ENCODE assay signal across 11 mouse cellular contexts in genomic region chr5:113813608-113814007, GRCm38 (mm10). TPM values are rescaled to one million over a fixed set of nuclear protein-coding genes. Genes with fewer than 3 reads are reported as not detected.
DNase-seq lines count a peak whose midpoint lies in the region; ATAC-seq and TF ChIP-seq lines count a peak whose summit lies in the region.
"Had no signal": no experiment of that assay in that cellular context is flagged by ENCODE, and none has a peak within 500 bp of the region (broad histone marks: within the 10 kb centered on the region; RNA-seq: fewer than 3 reads in every experiment).

No protein-coding gene starts in this region.

- TF ChIP-seq EP300 in lung, postnatal 0 days (IDR thresholded peaks at IDR 0.05) = no peak

- ATAC-seq in lung, postnatal 0 days = no peak
- ATAC-seq: forebrain, embryonic 16.5 days had no signal

- no peak for TF ChIP-seq POLR2A in small intestine, adult 2 months (IDR thresholded peaks at IDR 0.05; ENCODE audit: low read depth, low read length)

- 19% methylated on average over 9 of the region's 9 CpGs for WGBS in lung, postnatal 0 days
- 23% methylated on average over 9 of the region's 9 CpGs for WGBS in small intestine, adult 2 months

- no peak overlapping the region for H3K4me2 ChIP-seq in lung, postnatal 0 days (replicated peaks; ENCODE audit: low read depth, low read length)
- H3K4me2 ChIP-seq: heart, embryonic 11.5 days; neural tube, embryonic 12.5 days had no signal

- H3K27me3 ChIP-seq in lung, postnatal 0 days (replicated peaks; ENCODE audit: insufficient read depth, low read length) = no peaks in the 10 kb centered on the region
- H3K27me3 ChIP-seq in small intestine, adult 2 months (ENCODE audit: control insufficient read depth, insufficient read depth, low read length) = no peaks in the 10 kb centered on the region
- H3K27me3 ChIP-seq: neural tube, embryonic 12.5 days had no signal

- DNase-seq in embryo, embryonic 10.5 days (ENCODE audit: low spot score) = peak; percentile 44
- DNase-seq in embryo, embryonic 11 days = no peak
- DNase-seq in lung, postnatal 0 days (ENCODE audit: low spot score) = no peak
- DNase-seq in lung, postnatal 14 days = no peak
- peak; percentile 56 for DNase-seq in WW6 (ENCODE audit: low read depth, low spot score)
- no peak for DNase-seq in layer of hippocampus, adult 8-10 months (ENCODE audit: low spot score in 2 of 2)
- DNase-seq in layer of hippocampus, adult 9-10 months (ENCODE audit: low spot score) = no peak

- TF ChIP-seq CTCF in lung, postnatal 0 days (IDR thresholded peaks at IDR 0.05) = peak; percentile 52
- TF ChIP-seq CTCF in small intestine, adult 2 months (IDR thresholded peaks at IDR 0.05; ENCODE audit: extremely low read depth, insufficient read length, insufficient replicate concordance, low read depth, low read length) = peak; percentile 52; the same call in 1 of the 2 replicates

- no peaks in the 10 kb centered on the region for H3K36me3 ChIP-seq in lung, postnatal 0 days (ENCODE audit: insufficient read depth, low read length)
- no peaks in the 10 kb centered on the region for H3K36me3 ChIP-seq in small intestine, adult 2 months (ENCODE audit: control insufficient read depth, insufficient read depth, low read length)
- H3K36me3 ChIP-seq: neural tube, embryonic 12.5 days had no signal

- H3K4me1 ChIP-seq in lung, postnatal 0 days (ENCODE audit: insufficient read depth, low read depth, low read length) = no peaks in the 10 kb centered on the region
- H3K4me1 ChIP-seq in small intestine, adult 2 months (ENCODE audit: control insufficient read depth, insufficient read depth, insufficient read length, low read length) = no peaks in the 10 kb centered on the region
- H3K4me1 ChIP-seq: neural tube, embryonic 12.5 days had no signal

- H3K27ac ChIP-seq in lung, postnatal 0 days (ENCODE audit: low read length) = no peak overlapping the region
- H3K27ac ChIP-seq in small intestine, adult 2 months (ENCODE audit: insufficient read depth, low read depth, low read length) = no peak overlapping the region
- H3K27ac ChIP-seq: neural tube, embryonic 12.5 days had no signal

- no peaks in the 10 kb centered on the region for H3K9me3 ChIP-seq in lung, postnatal 0 days (ENCODE audit: low read length)
- H3K9me3 ChIP-seq: neural tube, embryonic 12.5 days had no signal

- no peak overlapping the region for H3K4me3 ChIP-seq in lung, postnatal 0 days (ENCODE audit: low read depth, low read length)
- H3K4me3 ChIP-seq in small intestine, adult 2 months (ENCODE audit: low read depth, low read length) = no peak overlapping the region
- H3K4me3 ChIP-seq: neural tube, embryonic 12.5 days had no signal

- no peak overlapping the region for H3K9ac ChIP-seq in lung, postnatal 0 days (replicated peaks; ENCODE audit: low read depth)
- H3K9ac ChIP-seq: neural tube, embryonic 12.5 days had no signal

RNA-seq across cellular contexts. Expression of gene Tmem119, which starts 13.3 kb away (rescaled TPM):
- polyA plus RNA-seq in lung, postnatal 0 days (2015; fragmentation: Nextera tagmentation; extraction: Ambion mirVana) = 107 and 110 TPM in 2 replicates
- 10.1 and 13.5 TPM in 2 replicates for polyA plus RNA-seq in small intestine, adult 2 months (2012; rRNA removed)
- 10 to 100 TPM; 22.0 to 40.1 (median 31.5) TPM for total RNA-seq in layer of hippocampus, adult 8-10 months (2022)

RNA-seq across cellular contexts. Expression of gene Selplg, which starts 18.8 kb away (rescaled TPM):
- 14.6 and 15.1 TPM in 2 replicates for polyA plus RNA-seq in lung, postnatal 0 days (2015; fragmentation: Nextera tagmentation; extraction: Ambion mirVana)
- 31.5 and 52.3 TPM in 2 replicates for polyA plus RNA-seq in small intestine, adult 2 months (2012; rRNA removed)
- 10 to 100 TPM; 27.3 to 84.9 (median 53.7) TPM for total RNA-seq in layer of hippocampus, adult 8-10 months (2022)

RNA-seq across cellular contexts. Expression of gene Iscu, which starts 41.1 kb away (rescaled TPM):
- polyA plus RNA-seq in lung, postnatal 0 days (2015; fragmentation: Nextera tagmentation; extraction: Ambion mirVana) = 197 and 225 TPM in 2 replicates
- polyA plus RNA-seq in small intestine, adult 2 months (2012; rRNA removed) = 31.2 and 57.5 TPM in 2 replicates
- total RNA-seq in layer of hippocampus, adult 8-10 months (2022) = 100 to 1,000 TPM; 117 to 135 (median 126) TPM

RNA-seq across cellular contexts. Expression of gene Sart3, which starts 41.3 kb away (rescaled TPM):
- 12.8 and 16.9 TPM in 2 replicates for polyA plus RNA-seq in lung, postnatal 0 days (2015; fragmentation: Nextera tagmentation; extraction: Ambion mirVana)
- 9.3 and 10.7 TPM in 2 replicates for polyA plus RNA-seq in small intestine, adult 2 months (2012; rRNA removed)
- 10 to 100 TPM; 43.7 to 57.8 (median 48.9) TPM for total RNA-seq in layer of hippocampus, adult 8-10 months (2022)

Comparison
In these comparisons a context has a peak if more than half of its experiments do, and no peak if none do; other contexts are left out.
1. DNase-seq: peak in embryo, embryonic 10.5 days (single experiment) and WW6 (single experiment); none in embryo, embryonic 11 days (single experiment), lung, postnatal 0 days (single experiment), lung, postnatal 14 days (single experiment), layer of hippocampus, adult 8-10 months (0 of 2) and layer of hippocampus, adult 9-10 months (single experiment).